Mouse (Mus musculus): ENCODE results near the gene Rab6a. TPM values are rescaled to one million over a fixed set of nuclear protein-coding genes. Genes with fewer than 3 reads are reported as not detected.

Gene Rab6a
- total and polyA plus RNA-seq, 3 experiments = 43.2 to 92.8 (median 58.4) TPM

GRCm38 (mm10) chr7:100661264-100661663, 54.1 kb downstream of the Rab6a start:
- H3K27ac ChIP-seq (ENCODE audit: control insufficient read depth, low read depth, low read length) = no peak overlapping the region
- DNase-seq (ENCODE audit: low read depth, low spot score) = no peak
- H3K4me3 ChIP-seq (ENCODE audit: control insufficient read depth in 1 of 2, insufficient read depth in 1 of 2, low read depth in 2 of 2, low read length in 2 of 2) = no peak overlapping the region
- TF ChIP-seq CTCF (IDR thresholded peaks at IDR 0.05 in 2 of 3, conservative IDR thresholded peaks at IDR 0.05 in 1 of 3; ENCODE audit: control insufficient read depth in 1 of 3, insufficient read depth in 1 of 3, low read depth in 2 of 3, low read length in 3 of 3, poor library complexity in 1 of 3, severe bottlenecking in 1 of 3) (no peak), ZMIZ1 (IDR thresholded peaks at IDR 0.05; ENCODE audit: low read depth, low read length) (no peak), GABPA (IDR thresholded peaks at IDR 0.05; ENCODE audit: low read depth, low read length) (no peak), E2F4 (IDR thresholded peaks at IDR 0.05; ENCODE audit: borderline replicate concordance, low read depth, low read length) (no peak), TAL1 (IDR thresholded peaks at IDR 0.05; ENCODE audit: low read length) (no peak), ZC3H11A (IDR thresholded peaks at IDR 0.05; ENCODE audit: low read depth, low read length) (no peak), TBP (IDR thresholded peaks at IDR 0.05; ENCODE audit: low read depth, low read length) (no peak), MXI1 (IDR thresholded peaks at IDR 0.05; ENCODE audit: low read depth, low read length) (no peak), GATA1 (IDR thresholded peaks at IDR 0.05; ENCODE audit: low read depth, low read length) (no peak), USF2 (IDR thresholded peaks at IDR 0.05; ENCODE audit: borderline replicate concordance in 1 of 2, insufficient read depth in 1 of 2, low read depth in 1 of 2, low read length in 2 of 2) (no peak), MAX (IDR thresholded peaks at IDR 0.05; ENCODE audit: low read length) (no peak), POLR2AphosphoS2 (IDR thresholded peaks at IDR 0.05; ENCODE audit: low read length) (no peak), RAD21 (IDR thresholded peaks at IDR 0.05; ENCODE audit: low read depth, low read length) (no peak), SIN3A (IDR thresholded peaks at IDR 0.05; ENCODE audit: low read length) (no peak), EP300 (IDR thresholded peaks at IDR 0.05; ENCODE audit: low read depth in 1 of 2, low read length in 2 of 2) (no peak), ELF1 (IDR thresholded peaks at IDR 0.05; ENCODE audit: low read depth, low read length) (no peak), USF1 (IDR thresholded peaks at IDR 0.05; ENCODE audit: low read depth, low read length) (no peak), MEF2A (IDR thresholded peaks at IDR 0.05; ENCODE audit: extremely low read depth, insufficient replicate concordance, low read depth, low read length, poor library complexity, severe bottlenecking) (no peak), CHD1 (IDR thresholded peaks at IDR 0.05; ENCODE audit: low read depth, low read length) (no peak), TCF12 (IDR thresholded peaks at IDR 0.05; ENCODE audit: low read depth, low read length) (no peak)
- no peak overlapping the region for H3K9ac ChIP-seq (ENCODE audit: control insufficient read depth, low read depth, low read length, poor library complexity, severe bottlenecking)
- H3K27me3 ChIP-seq (ENCODE audit: control insufficient read depth in 1 of 2, insufficient read depth in 2 of 2, low read length in 2 of 2) = no peaks in the 10 kb centered on the region; a peak in 2 of 4 replicates
- no peaks in the 10 kb centered on the region for H3K9me3 ChIP-seq (replicated peaks; ENCODE audit: insufficient read depth, low read length)
- peaks cover 0 to 5% of the 10 kb centered on the region in 2 experiments; a peak in 1 of 4 replicates for H3K4me1 ChIP-seq (ENCODE audit: control insufficient read depth in 1 of 2, insufficient read depth in 2 of 2, low read length in 2 of 2)
- H3K36me3 ChIP-seq (ENCODE audit: control insufficient read depth in 1 of 2, insufficient read depth in 2 of 2, low read length in 2 of 2) = no peaks in the 10 kb centered on the region
- H3K79me2 ChIP-seq (ENCODE audit: control insufficient read depth, insufficient read depth, low read length, poor library complexity) = no peaks in the 10 kb centered on the region

GRCm38 (mm10) chr7:100662231-100662630, 55.0 kb downstream of the Rab6a start, which contains the start of gene Plekhb1:
Plekhb1 (minus strand) TSS chr7:100662414.
- H3K9ac ChIP-seq (ENCODE audit: control insufficient read depth, low read depth, low read length, poor library complexity, severe bottlenecking) = peak within 1 kb of the TSS; percentile 1; the same call in 1 of the 2 replicates
- peak within 1 kb of the TSS; percentile 13 to 17; a peak in 1 of 4 replicates for H3K4me3 ChIP-seq (ENCODE audit: control insufficient read depth in 1 of 2, insufficient read depth in 1 of 2, low read depth in 2 of 2, low read length in 2 of 2)
- H3K9me3 ChIP-seq (replicated peaks; ENCODE audit: insufficient read depth, low read length) = no peaks in the 10 kb centered on the region
- no peak within 1 kb of the TSS for H3K27ac ChIP-seq (ENCODE audit: control insufficient read depth, low read depth, low read length)
- no peak for DNase-seq (ENCODE audit: low read depth, low spot score)
- H3K27me3 ChIP-seq (ENCODE audit: control insufficient read depth in 1 of 2, insufficient read depth in 2 of 2, low read length in 2 of 2) = no peaks in the 10 kb centered on the region; a peak in 2 of 4 replicates
- TF ChIP-seq SIN3A (IDR thresholded peaks at IDR 0.05; ENCODE audit: low read length) (no peak), EP300 (IDR thresholded peaks at IDR 0.05; ENCODE audit: low read depth in 1 of 2, low read length in 2 of 2) (no peak), NELFE (IDR thresholded peaks at IDR 0.05; ENCODE audit: low read depth, low read length) (no peak), ETS1 (IDR thresholded peaks at IDR 0.05; ENCODE audit: low read depth, low read length) (no peak), MEF2A (IDR thresholded peaks at IDR 0.05; ENCODE audit: extremely low read depth, insufficient replicate concordance, low read depth, low read length, poor library complexity, severe bottlenecking) (no peak), USF2 (IDR thresholded peaks at IDR 0.05; ENCODE audit: borderline replicate concordance in 1 of 2, insufficient read depth in 1 of 2, low read depth in 1 of 2, low read length in 2 of 2) (no peak), E2F4 (IDR thresholded peaks at IDR 0.05; ENCODE audit: borderline replicate concordance, low read depth, low read length) (no peak), SMC3 (IDR thresholded peaks at IDR 0.05; ENCODE audit: low read depth, low read length) (no peak), ZC3H11A (IDR thresholded peaks at IDR 0.05; ENCODE audit: low read depth, low read length) (no peak), MXI1 (IDR thresholded peaks at IDR 0.05; ENCODE audit: low read depth, low read length) (no peak), MYC (IDR thresholded peaks at IDR 0.05; ENCODE audit: low read depth, low read length) (no peak), TCF12 (IDR thresholded peaks at IDR 0.05; ENCODE audit: low read depth, low read length) (no peak), POLR2AphosphoS2 (IDR thresholded peaks at IDR 0.05; ENCODE audit: low read length) (no peak), TBP (IDR thresholded peaks at IDR 0.05; ENCODE audit: low read depth, low read length) (no peak), CTCF (IDR thresholded peaks at IDR 0.05 in 2 of 3, conservative IDR thresholded peaks at IDR 0.05 in 1 of 3; ENCODE audit: control insufficient read depth in 1 of 3, insufficient read depth in 1 of 3, low read depth in 2 of 3, low read length in 3 of 3, poor library complexity in 1 of 3, severe bottlenecking in 1 of 3) (no peak), RAD21 (IDR thresholded peaks at IDR 0.05; ENCODE audit: low read depth, low read length) (no peak), TAL1 (IDR thresholded peaks at IDR 0.05; ENCODE audit: low read length) (no peak), MAX (IDR thresholded peaks at IDR 0.05; ENCODE audit: low read length) (no peak)
- no peaks in the 10 kb centered on the region for H3K36me3 ChIP-seq (ENCODE audit: control insufficient read depth in 1 of 2, insufficient read depth in 2 of 2, low read length in 2 of 2)
- H3K4me1 ChIP-seq (ENCODE audit: control insufficient read depth in 1 of 2, insufficient read depth in 2 of 2, low read length in 2 of 2) = peaks cover 0 to 5% of the 10 kb centered on the region in 2 experiments; a peak in 1 of 4 replicates
- no peaks in the 10 kb centered on the region for H3K79me2 ChIP-seq (ENCODE audit: control insufficient read depth, insufficient read depth, low read length, poor library complexity)

All from MEL (cell line).